Mouse (Mus musculus): ENCODE results near the gene B3galt6. TPM values are rescaled to one million over a fixed set of nuclear protein-coding genes. Genes with fewer than 3 reads are reported as not detected.
A peak's percentile ranks its signal among the peaks of the same experiment; 100 is the strongest.

The B3galt6 gene
- polyA plus RNA-seq, 1 experiment from 2014 or later, result 14.4 TPM

DNA sequence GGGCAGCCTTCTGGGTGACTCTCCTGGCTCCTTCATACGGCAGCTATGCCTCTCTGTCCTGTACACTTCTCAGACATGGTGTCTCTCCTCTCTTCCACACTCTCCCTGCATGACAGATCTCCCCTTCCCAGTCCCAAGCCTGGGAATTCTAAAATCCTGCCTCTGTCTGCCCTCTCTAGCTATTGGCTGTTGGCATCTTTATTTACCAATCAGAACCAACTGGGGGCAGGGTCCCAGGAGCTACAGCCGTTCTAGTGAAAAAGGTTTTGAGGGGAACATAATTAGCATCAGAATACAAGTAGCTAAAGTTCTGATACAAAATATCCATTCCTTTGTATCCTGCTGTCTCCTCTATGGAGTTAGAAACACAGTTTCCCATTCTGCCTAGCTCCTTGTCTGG is 8.7 kb downstream of the B3galt6 start:
- Histone ChIP-seq H3K27ac (no peak overlapping the region), H3K4me2 (no peak overlapping the region), H3K9me3 (no peaks in the 10 kb centered on the region), H3K9ac (no peak overlapping the region), H3K4me3 (replicated peaks) (no peak overlapping the region), H3K4me1 (no peaks in the 10 kb centered on the region), H3K27me3 (replicated peaks) (no peaks in the 10 kb centered on the region), H3K36me3 (no peaks in the 10 kb centered on the region)
- no peak for ATAC-seq (ENCODE audit: insufficient read depth, low FRiP score, low read depth)
- WGBS, result 24% methylated on average over 2 of the region's 2 CpGs

GRCm38 (mm10) chr4:155981436-155982082 is 10.9 kb downstream of the B3galt6 start:
- ATAC-seq (ENCODE audit: insufficient read depth, low FRiP score, low read depth), result no peak
- Histone ChIP-seq H3K36me3 (no peaks in the 10 kb centered on the region), H3K9ac (no peak overlapping the region), H3K9me3 (no peaks in the 10 kb centered on the region), H3K4me1 (no peaks in the 10 kb centered on the region), H3K27me3 (replicated peaks) (no peaks in the 10 kb centered on the region), H3K4me3 (replicated peaks) (no peak overlapping the region), H3K4me2 (no peak overlapping the region), H3K27ac (no peak overlapping the region)
- WGBS, result 73% methylated on average over 12 of the region's 12 CpGs

GRCm38 (mm10) chr4:155973239-155973638 is 19.2 kb downstream of the B3galt6 start:
- 80% methylated on average over 2 of the region's 2 CpGs for WGBS
- Histone ChIP-seq H3K27me3 (replicated peaks) (no peaks in the 10 kb centered on the region), H3K4me1 (no peaks in the 10 kb centered on the region), H3K9ac (no peak overlapping the region), H3K9me3 (no peaks in the 10 kb centered on the region), H3K27ac (no peak overlapping the region), H3K4me3 (replicated peaks) (no peak overlapping the region), H3K4me2 (no peak overlapping the region), H3K36me3 (no peaks in the 10 kb centered on the region)
- no peak for ATAC-seq (ENCODE audit: insufficient read depth, low FRiP score, low read depth)

- ATAC-seq (ENCODE audit: insufficient read depth, low FRiP score, low read depth), result no peak
- H3K27ac ChIP-seq, result no peak overlapping the region
- no peaks in the 10 kb centered on the region for H3K36me3 ChIP-seq
- no peak overlapping the region for H3K4me3 ChIP-seq (replicated peaks)
- H3K9me3 ChIP-seq, result no peaks in the 10 kb centered on the region
- no peaks in the 10 kb centered on the region for H3K27me3 ChIP-seq (replicated peaks)
- H3K4me2 ChIP-seq, result no peak overlapping the region
- H3K9ac ChIP-seq, result no peak overlapping the region
- 76% methylated on average over 6 of the region's 6 CpGs for WGBS
- H3K4me1 ChIP-seq, result no peaks in the 10 kb centered on the region
These were observed 19.8 kb downstream of the B3galt6 start for GRCm38 (mm10) chr4:155972651-155973050.

GRCm38 (mm10) chr4:155970286-155970685 is 22.2 kb downstream of the B3galt6 start:
- 86% methylated on average over 5 of the region's 5 CpGs for WGBS
- ATAC-seq (ENCODE audit: insufficient read depth, low FRiP score, low read depth), result no peak
- Histone ChIP-seq H3K4me1 (no peaks in the 10 kb centered on the region), H3K27ac (no peak overlapping the region), H3K36me3 (0 out of 2 replicates have a peak, but pooled peaks cover 10% of the 10 kb centered on the region), H3K9me3 (no peaks in the 10 kb centered on the region), H3K4me2 (no peak overlapping the region), H3K27me3 (replicated peaks) (no peaks in the 10 kb centered on the region), H3K4me3 (replicated peaks) (no peak overlapping the region), H3K9ac (no peak overlapping the region)

DNA sequence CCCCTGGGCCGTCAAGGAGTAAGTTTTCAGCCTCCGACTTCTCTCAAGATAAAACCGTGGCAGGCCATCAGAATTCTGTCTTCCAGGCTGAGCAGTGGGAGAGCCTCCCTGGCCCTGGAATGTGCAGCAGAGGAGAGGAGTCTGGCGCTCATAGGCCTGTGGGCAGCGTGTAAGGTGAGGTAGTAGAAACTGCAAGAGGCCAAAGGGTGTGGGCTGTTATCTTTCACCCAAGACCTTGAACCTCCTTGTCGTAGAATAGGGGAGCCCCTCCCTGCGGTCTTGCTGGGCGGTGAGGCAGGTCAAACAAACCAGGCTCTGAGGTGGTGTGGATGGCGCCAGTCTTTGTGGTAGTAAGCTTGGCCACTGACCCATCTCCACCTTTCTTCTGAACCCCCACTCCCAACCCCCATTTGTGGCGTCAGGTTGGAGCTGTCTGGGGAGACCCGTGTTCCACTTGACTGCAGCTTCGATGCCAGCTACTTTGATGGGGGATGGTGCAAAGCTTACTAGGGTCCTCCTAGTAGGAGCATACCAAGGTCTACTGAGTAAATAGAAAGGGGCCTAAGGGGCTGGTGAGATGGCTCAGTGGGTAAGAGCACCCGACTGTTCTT is 23.3 kb downstream of the B3galt6 start:
- WGBS, result 60% methylated on average over 13 of the region's 13 CpGs
- H3K4me2 ChIP-seq, result no peak overlapping the region
- H3K9me3 ChIP-seq, result no peaks in the 10 kb centered on the region
- H3K4me1 ChIP-seq, result no peaks in the 10 kb centered on the region
- peak; percentile 71 for ATAC-seq (ENCODE audit: insufficient read depth, low FRiP score, low read depth)
- H3K27ac ChIP-seq, result no peak overlapping the region
- H3K9ac ChIP-seq, result no peak overlapping the region
- no peaks in the 10 kb centered on the region for H3K27me3 ChIP-seq (replicated peaks)
- H3K4me3 ChIP-seq (replicated peaks), result no peak overlapping the region
- peaks cover 18% of the 10 kb centered on the region for H3K36me3 ChIP-seq

GRCm38 (mm10) chr4:155964396-155964795 is 28.1 kb downstream of the B3galt6 start:
- Histone ChIP-seq H3K4me3 (replicated peaks) (no peak overlapping the region), H3K27me3 (replicated peaks) (no peaks in the 10 kb centered on the region), H3K4me2 (no peak overlapping the region), H3K36me3 (peaks cover 18% of the 10 kb centered on the region), H3K27ac (no peak overlapping the region), H3K4me1 (peaks cover 16% of the 10 kb centered on the region; the same call in 1 of the 2 replicates), H3K9ac (no peak overlapping the region), H3K9me3 (no peaks in the 10 kb centered on the region)
- 87% methylated on average over 11 of the region's 11 CpGs for WGBS
- ATAC-seq (ENCODE audit: insufficient read depth, low FRiP score, low read depth), result no peak

DNA sequence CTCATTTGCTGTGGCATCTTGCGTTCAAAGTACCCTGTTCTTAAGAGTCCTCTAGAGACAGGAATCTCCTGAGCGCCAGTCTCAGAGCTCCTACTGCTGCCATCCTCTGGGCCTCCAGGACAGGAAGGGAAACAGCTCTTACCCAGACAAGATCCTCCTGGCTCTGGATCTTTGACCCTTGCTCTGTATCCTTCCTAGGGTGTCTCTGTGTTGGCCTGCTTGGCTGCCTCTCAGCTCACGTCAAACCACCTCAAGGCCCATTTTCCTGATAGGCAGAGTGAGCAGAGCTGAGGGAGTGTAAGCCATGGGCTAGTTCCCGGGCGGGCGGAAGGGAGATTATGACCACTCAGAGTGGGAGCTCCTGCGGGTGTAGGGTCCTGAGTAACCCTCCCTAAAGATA is 29.3 kb downstream of the B3galt6 start:
- Histone ChIP-seq H3K9me3 (no peaks in the 10 kb centered on the region), H3K27ac (no peak overlapping the region), H3K4me1 (peaks cover 16% of the 10 kb centered on the region; the same call in 1 of the 2 replicates), H3K9ac (no peak overlapping the region), H3K4me2 (peak overlapping the region; percentile 94), H3K27me3 (replicated peaks) (no peaks in the 10 kb centered on the region), H3K36me3 (peaks cover 24% of the 10 kb centered on the region), H3K4me3 (replicated peaks) (peak overlapping the region; percentile 59)
- WGBS, result 58% methylated on average over 7 of the region's 7 CpGs
- no peak for ATAC-seq (ENCODE audit: insufficient read depth, low FRiP score, low read depth)

GRCm38 (mm10) chr4:155962167-155962971 is 30.1 kb downstream of the B3galt6 start, which contains the start of gene C1qtnf12:
C1qtnf12 (plus strand) TSS chr4:155962318.
- peaks cover 16% of the 10 kb centered on the region; the same call in 1 of the 2 replicates for H3K4me1 ChIP-seq
- H3K36me3 ChIP-seq, result peaks cover 31% of the 10 kb centered on the region
- peak within 1 kb of the TSS; percentile 94 for H3K4me2 ChIP-seq
- H3K27me3 ChIP-seq (replicated peaks), result no peaks in the 10 kb centered on the region
- H3K27ac ChIP-seq, result peak within 1 kb of the TSS; percentile 78
- peak within 1 kb of the TSS; percentile 53 for H3K9ac ChIP-seq
- WGBS, result 1% methylated on average over 41 of the region's 42 CpGs
- peak; percentile 84 for ATAC-seq (ENCODE audit: insufficient read depth, low FRiP score, low read depth)
- H3K4me3 ChIP-seq (replicated peaks), result peak within 1 kb of the TSS; percentile 59
- H3K9me3 ChIP-seq, result no peaks in the 10 kb centered on the region

- WGBS, result 8% methylated on average over 5 of the region's 5 CpGs
- no peak overlapping the region for H3K9ac ChIP-seq
- no peak overlapping the region for H3K27ac ChIP-seq
- no peaks in the 10 kb centered on the region for H3K27me3 ChIP-seq (replicated peaks)
- no peak overlapping the region for H3K4me3 ChIP-seq (replicated peaks)
- no peak for ATAC-seq (ENCODE audit: insufficient read depth, low FRiP score, low read depth)
- H3K9me3 ChIP-seq, result no peaks in the 10 kb centered on the region
- no peak overlapping the region for H3K4me2 ChIP-seq
- H3K36me3 ChIP-seq, result peaks cover 26% of the 10 kb centered on the region
- H3K4me1 ChIP-seq, result peaks cover 16% of the 10 kb centered on the region; the same call in 1 of the 2 replicates
These were observed 33.2 kb downstream of the B3galt6 start for GRCm38 (mm10) chr4:155959275-155959674.

- Histone ChIP-seq H3K9me3 (no peaks in the 10 kb centered on the region), H3K9ac (no peak overlapping the region), H3K4me3 (replicated peaks) (no peak overlapping the region), H3K4me1 (no peaks in the 10 kb centered on the region), H3K36me3 (peaks cover 52% of the 10 kb centered on the region), H3K27ac (no peak overlapping the region), H3K4me2 (no peak overlapping the region), H3K27me3 (replicated peaks) (no peaks in the 10 kb centered on the region)
- whole genome bisulfite sequencing, result 94% methylated on average over 6 of the region's 6 CpGs
- ATAC-seq (ENCODE audit: insufficient read depth, low FRiP score, low read depth), result no peak
These were observed 37.0 kb downstream of the B3galt6 start for GRCm38 (mm10) chr4:155955491-155955890.

- Histone ChIP-seq H3K4me3 (replicated peaks) (no peak overlapping the region), H3K9me3 (no peaks in the 10 kb centered on the region), H3K27me3 (replicated peaks) (no peaks in the 10 kb centered on the region), H3K27ac (no peak overlapping the region), H3K9ac (no peak overlapping the region), H3K4me1 (peaks cover 15% of the 10 kb centered on the region), H3K36me3 (peaks cover 32% of the 10 kb centered on the region), H3K4me2 (no peak overlapping the region)
- ATAC-seq (ENCODE audit: insufficient read depth, low FRiP score, low read depth), result no peak
These were observed 45.4 kb downstream of the B3galt6 start for GRCm38 (mm10) chr4:155947094-155947493.

Measured in stomach, embryonic 15.5 days (tissue).